Mouse (Mus musculus) right cerebral cortex, postnatal 36 days (tissue): Measurements from ENCODE around the gene Nhlrc4.

Experiments used
- DNase-seq, 2 experiments: peaks; one replicate each; pipeline ENCODE4 v3.0.0; 2022; ENCODE audit warnings: low spot score in 2 of 2, mixed read lengths in 1 of 2

Gene Nhlrc4

GRCm38 (mm10) chr17:25958771-25959494, 14.2 kb upstream of the Nhlrc4 start:
- DNase-seq = no peak

- no peak for DNase-seq
These were observed 12.9 kb upstream of the Nhlrc4 start for GRCm38 (mm10) chr17:25957586-25958051.

GRCm38 (mm10) chr17:25956631-25957030, 11.9 kb upstream of the Nhlrc4 start:
- DNase-seq = no peak

DNA sequence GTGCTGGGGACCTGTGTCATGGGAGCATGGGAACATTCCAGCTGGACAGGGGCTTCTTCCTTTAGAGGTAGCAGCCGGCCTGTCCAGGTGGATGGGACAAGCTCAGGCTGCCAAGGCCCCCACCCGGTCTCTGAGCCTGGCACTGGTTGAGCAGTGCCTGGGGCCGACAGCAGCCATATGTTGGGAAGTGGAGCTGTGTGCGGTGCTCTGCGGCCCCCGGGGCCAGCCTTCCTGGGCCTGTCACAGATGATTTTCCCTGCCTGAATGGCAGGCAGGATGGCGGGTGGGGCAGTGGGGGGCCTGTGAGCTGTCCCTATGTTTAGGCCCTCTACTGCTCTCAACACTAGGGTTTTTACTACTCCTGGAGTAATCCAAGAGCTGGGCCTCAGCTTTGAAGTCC, 11.4 kb upstream of the Nhlrc4 start:
- DNase-seq = no peak

DNA sequence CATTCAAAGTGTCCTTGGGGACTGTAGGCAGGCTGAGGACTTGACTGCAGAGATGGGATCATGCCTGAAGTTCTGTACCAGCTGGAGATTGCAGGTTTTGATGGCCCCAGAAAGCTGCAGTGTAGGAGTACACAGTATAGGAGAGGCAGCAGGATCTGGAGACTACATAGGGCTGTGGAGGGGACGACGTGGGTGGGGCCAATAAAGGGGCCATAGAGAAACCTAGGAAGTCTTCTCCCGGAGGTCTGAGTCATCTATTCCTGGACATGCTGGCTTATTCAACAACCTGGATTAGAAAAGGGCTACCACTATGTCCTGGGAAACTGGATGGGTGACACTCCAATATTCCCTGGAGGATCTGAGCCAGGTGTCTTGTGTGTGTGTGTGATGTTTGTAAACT, 11.0 kb upstream of the Nhlrc4 start:
- no peak for DNase-seq

GRCm38 (mm10) chr17:25954671-25955070, 9.9 kb upstream of the Nhlrc4 start:
- no peak for DNase-seq

GRCm38 (mm10) chr17:25953161-25953560, 8.4 kb upstream of the Nhlrc4 start:
- no peak for DNase-seq

- DNase-seq = no peak
These were observed 7.3 kb upstream of the Nhlrc4 start, which contains the start of gene A930017K11Rik for GRCm38 (mm10) chr17:25951803-25952623. Gene A930017K11Rik, minus strand, starts transcription at chr17:25952565.

GRCm38 (mm10) chr17:25951225-25951802, 6.6 kb upstream of the Nhlrc4 start:
- no peak for DNase-seq

- DNase-seq = no peak
These were observed 5.9 kb upstream of the Nhlrc4 start for GRCm38 (mm10) chr17:25950706-25951105.

- no peak for DNase-seq
These were observed 5.2 kb upstream of the Nhlrc4 start for GRCm38 (mm10) chr17:25949981-25950380.

GRCm38 (mm10) chr17:25948051-25948450, 3.3 kb upstream of the Nhlrc4 start:
- no peak for DNase-seq

DNA sequence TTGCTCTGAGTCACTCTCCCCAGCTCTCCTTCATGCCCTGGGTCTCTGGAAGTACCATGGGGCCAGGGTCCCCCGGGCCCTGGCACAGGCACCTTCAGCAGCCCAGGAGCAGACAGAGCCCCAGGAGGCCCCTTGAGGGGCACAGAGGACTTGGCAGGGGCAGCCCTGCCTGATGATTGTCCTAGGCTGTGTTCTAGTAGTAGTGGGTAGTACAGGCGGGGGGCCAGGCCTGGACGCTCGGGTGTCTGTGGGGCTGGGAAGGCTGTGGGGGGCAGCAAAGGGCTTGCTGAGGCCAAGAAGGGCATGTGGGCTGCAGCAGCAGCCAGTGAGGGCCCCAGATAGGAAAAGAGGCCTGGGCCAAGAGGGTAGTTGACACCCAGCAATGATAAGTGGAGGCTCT, 2.8 kb upstream of the Nhlrc4 start:
- no peak for DNase-seq

- no peak for DNase-seq
These were observed 2.1 kb upstream of the Nhlrc4 start for GRCm38 (mm10) chr17:25946891-25947290.

DNA sequence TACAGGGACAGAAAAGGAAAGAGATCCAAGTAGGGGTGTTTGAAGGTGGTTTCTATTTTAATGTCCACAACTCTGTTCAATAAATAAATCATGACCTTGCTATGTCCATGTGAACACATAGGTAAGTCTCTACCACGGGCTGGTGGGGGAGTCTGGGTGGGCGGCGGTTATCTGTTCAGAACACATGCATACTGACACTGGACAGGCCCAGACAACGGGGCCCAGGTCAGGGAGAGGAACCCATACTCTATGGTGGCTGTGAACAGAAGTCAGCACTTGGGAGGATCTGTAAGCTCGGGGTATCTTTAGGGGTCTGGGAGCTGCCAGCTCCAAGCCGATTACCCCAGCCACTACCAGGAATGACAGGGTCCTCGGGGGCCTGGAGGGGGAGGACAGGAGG, 1.6 kb upstream of the Nhlrc4 start:
- DNase-seq = no peak

- DNase-seq = no peak
These were observed 875 bp upstream of the Nhlrc4 start for GRCm38 (mm10) chr17:25945517-25946155.

DNA sequence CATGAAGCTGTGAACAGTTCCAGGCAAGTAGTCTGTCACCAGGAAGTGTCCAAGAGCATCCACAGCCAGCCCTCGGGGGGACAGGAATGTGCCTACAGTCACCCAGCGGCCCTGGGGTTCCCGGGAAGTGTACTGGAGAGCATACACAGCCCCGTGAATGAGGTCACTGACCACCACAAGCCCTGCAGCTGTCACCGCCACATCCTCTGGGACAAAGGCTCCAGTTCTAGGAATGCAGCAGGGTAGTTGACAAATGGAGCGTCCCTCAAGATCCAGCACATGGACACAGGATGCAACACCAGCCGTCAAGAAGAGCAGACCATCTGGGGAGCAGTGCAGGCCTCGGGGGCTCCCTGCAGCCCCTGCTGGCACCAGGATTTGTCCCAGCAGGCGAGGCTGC, 992 bp downstream of the Nhlrc4 start:
- DNase-seq = no peak

- no peak for DNase-seq
These were observed 1.5 kb downstream of the Nhlrc4 start for GRCm38 (mm10) chr17:25943221-25943620.

DNA sequence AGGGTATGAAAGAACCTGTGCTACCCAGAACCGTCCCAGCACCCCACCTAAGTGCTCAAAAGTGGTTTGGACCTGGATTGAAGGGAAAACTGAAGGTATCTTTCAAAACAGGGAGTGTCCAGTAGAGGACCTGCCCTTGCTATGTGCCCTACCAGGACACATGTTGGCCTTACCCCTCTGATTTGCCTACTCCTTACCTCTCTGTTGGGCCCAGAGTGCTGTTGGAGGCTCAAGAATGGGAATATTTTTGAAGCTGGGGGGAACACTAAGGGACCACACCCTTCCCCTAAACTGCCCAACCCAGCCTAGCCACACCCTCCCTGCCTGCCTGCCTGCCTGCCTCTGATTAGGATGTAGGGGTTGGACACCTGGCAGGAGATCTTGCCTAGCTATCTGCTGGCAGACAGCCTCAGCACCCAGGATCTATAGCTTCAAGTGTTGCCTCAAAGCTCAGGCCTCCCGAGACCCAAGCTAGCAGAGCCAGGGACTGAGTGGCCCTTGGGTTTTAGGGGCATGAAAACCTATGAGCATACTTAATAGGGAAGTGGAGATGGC, 2.1 kb downstream of the Nhlrc4 start:
- no peak for DNase-seq

GRCm38 (mm10) chr17:25941511-25942241, 3.1 kb downstream of the Nhlrc4 start:
- DNase-seq = peak; percentile 46 to 65

DNA sequence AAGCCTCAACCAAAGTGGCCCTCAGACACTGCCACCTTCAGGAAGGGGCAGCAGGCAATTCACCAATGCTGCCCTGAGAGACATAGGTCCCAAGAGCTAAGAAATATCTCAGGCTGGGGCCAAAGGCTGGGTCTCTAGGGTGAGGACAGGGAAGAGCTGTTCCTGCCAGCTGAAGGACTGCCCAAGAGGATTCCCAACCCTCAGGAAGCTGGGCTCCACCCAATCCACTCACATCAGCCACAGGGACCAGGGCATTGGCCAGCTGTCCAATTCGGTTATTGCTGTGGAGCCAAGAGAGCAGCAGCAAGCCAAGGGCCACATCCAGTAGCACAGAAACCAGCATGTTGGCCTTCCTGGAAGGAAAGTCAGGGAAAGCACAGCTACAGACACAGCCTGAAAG, 10.2 kb downstream of the Nhlrc4 start:
- no peak for DNase-seq
